Mouse (Mus musculus): ENCODE results near the gene Aldh1b1.

DNA sequence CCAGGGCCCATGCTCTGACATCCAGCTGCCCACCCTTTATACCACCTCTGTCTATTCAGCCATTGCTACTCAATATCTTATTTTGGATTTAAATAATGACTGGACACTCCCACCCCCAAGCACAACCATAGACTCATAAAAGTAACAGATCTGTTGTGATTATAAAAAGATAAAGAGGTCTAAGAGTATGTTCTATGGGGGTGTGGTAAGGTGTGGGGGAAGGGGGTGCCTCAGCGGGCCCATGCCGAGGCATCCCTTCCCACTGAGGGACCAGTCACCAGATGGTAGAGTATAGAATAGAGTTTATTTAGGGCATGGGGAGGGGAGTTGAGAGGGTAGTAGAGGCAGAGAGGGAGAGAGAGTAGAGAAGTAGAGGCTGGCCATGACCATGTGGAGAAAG lies 8.8 kb upstream of the Aldh1b1 start:
- no peak for TF ChIP-seq CTCF (conservative IDR thresholded peaks at IDR 0.05; ENCODE audit: insufficient read depth, insufficient read length, low read depth, low read length)
- no peak for TF ChIP-seq POLR2A (IDR thresholded peaks at IDR 0.05; ENCODE audit: low read depth, low read length)

All from kidney, adult 2 months (tissue).